Mouse (Mus musculus): Measurements from ENCODE around the gene Sec22b. TPM values are rescaled to one million over a fixed set of nuclear protein-coding genes. Genes with fewer than 3 reads are reported as not detected.

Gene Sec22b
- total RNA-seq, 2 experiments from 2014 or later = 78.5 to 85.2 TPM

- DNase-seq = no peak
Observed at GRCm38 (mm10) chr3:97901586-97901985, 596 bp downstream of the Sec22b start.

GRCm38 (mm10) chr3:97909737-97910136, 8.7 kb downstream of the Sec22b start:
- DNase-seq = no peak

GRCm38 (mm10) chr3:97911093-97911492, 10.1 kb downstream of the Sec22b start:
- no peak for DNase-seq

GRCm38 (mm10) chr3:97915081-97915480, 14.1 kb downstream of the Sec22b start:
- no peak for DNase-seq

- DNase-seq = no peak
Observed at GRCm38 (mm10) chr3:97918885-97919550, 18.0 kb downstream of the Sec22b start.

- no peak for DNase-seq
Observed at GRCm38 (mm10) chr3:97925246-97925645, 24.3 kb downstream of the Sec22b start.

GRCm38 (mm10) chr3:97927322-97927721, 26.3 kb downstream of the Sec22b start:
- no peak for DNase-seq

- DNase-seq = peak; percentile 87
Observed at GRCm38 (mm10) chr3:97928968-97929858, 28.2 kb downstream of the Sec22b start.

- DNase-seq = no peak
Observed at GRCm38 (mm10) chr3:97930141-97930786, 29.3 kb downstream of the Sec22b start.

GRCm38 (mm10) chr3:97930787-97931158, 29.8 kb downstream of the Sec22b start:
- DNase-seq = no peak

- no peak for DNase-seq
Observed at GRCm38 (mm10) chr3:97931310-97931885, 30.4 kb downstream of the Sec22b start.

GRCm38 (mm10) chr3:97932131-97932530, 31.1 kb downstream of the Sec22b start:
- DNase-seq = peak; percentile 20

- DNase-seq = no peak
Observed at GRCm38 (mm10) chr3:97932771-97933170, 31.8 kb downstream of the Sec22b start.

- no peak for DNase-seq
Observed at GRCm38 (mm10) chr3:97933251-97933650, 32.3 kb downstream of the Sec22b start.

GRCm38 (mm10) chr3:97933811-97934210, 32.8 kb downstream of the Sec22b start:
- no peak for DNase-seq

GRCm38 (mm10) chr3:97934331-97935300, 33.6 kb downstream of the Sec22b start:
- DNase-seq = no peak

GRCm38 (mm10) chr3:97937068-97937944, 36.3 kb downstream of the Sec22b start:
- DNase-seq = no peak

GRCm38 (mm10) chr3:97937945-97938266, 36.9 kb downstream of the Sec22b start:
- DNase-seq = no peak

GRCm38 (mm10) chr3:97938814-97939526, 38.0 kb downstream of the Sec22b start:
- no peak for DNase-seq

Data from adrenal gland, postnatal 10 days (tissue).